Mouse (Mus musculus) heart, postnatal 0 days (tissue): Measurements from ENCODE around the gene Entpd2. TPM values are rescaled to one million over a fixed set of nuclear protein-coding genes. Genes with fewer than 3 reads are reported as not detected.

Experiments
- ATAC-seq: fragments of 200-750 bp; cut with Nextera tagmentation; 2 replicates; pipeline ENCODE4 v1.8.0; 2017; ENCODE audit warnings: low read depth, moderate number of reproducible peaks, moderate library complexity; ENCODE audit not compliant: insufficient read depth
- DNase-seq: peaks from one replicate; pipeline ENCODE4 v3.0.0-alpha.2; 2016; ENCODE audit warnings: low spot score
- H3K27ac ChIP-seq: fragments of 300-500 bp; sonication (generic); 2 replicates; pipeline ENCODE4 v1.5.1; 2014; ENCODE audit warnings: low read depth, mild to moderate bottlenecking
- H3K27me3 ChIP-seq: fragments of 300-500 bp; sonication (generic); 2 replicates; pipeline ENCODE4 v1.6.1; 2014; ENCODE audit warnings: low read length, mixed read lengths; ENCODE audit not compliant: control insufficient read depth, insufficient read depth
- H3K36me3 ChIP-seq: fragments of 300-500 bp; sonication (generic); replicated peaks from 2 replicates; pipeline ENCODE4 v1.6.1; 2014; ENCODE audit warnings: low read length, mixed read lengths; ENCODE audit not compliant: control insufficient read depth, insufficient read depth
- H3K4me1 ChIP-seq: fragments of 300-500 bp; sonication (generic); 2 replicates; pipeline ENCODE4 v1.6.1; 2014; ENCODE audit warnings: antibody characterized with exemption; ENCODE audit not compliant: control insufficient read depth, insufficient read depth
- H3K4me2 ChIP-seq: fragments of 300-500 bp; sonication (generic); 2 replicates; pipeline ENCODE4 v1.6.1; 2014; ENCODE audit warnings: low read depth, mild to moderate bottlenecking, low read length, moderate library complexity
- H3K4me3 ChIP-seq: fragments of 300-500 bp; sonication (generic); 2 replicates; pipeline ENCODE4 v1.5.1; 2014; ENCODE audit warnings: low read depth, low read length
- H3K9ac ChIP-seq: fragments of 300-500 bp; sonication (generic); replicated peaks from 2 replicates; pipeline ENCODE4 v1.6.1; 2014; ENCODE audit warnings: low read depth, low read length, mixed read lengths
- H3K9me3 ChIP-seq: fragments of 300-500 bp; sonication (generic); replicated peaks from 2 replicates; pipeline ENCODE4 v1.6.1; 2016; ENCODE audit warnings: low read length; ENCODE audit not compliant: control insufficient read depth
- CTCF ChIP-seq: IDR thresholded peaks from 2 replicates; pipeline ENCODE4 v1.5.1; 2016; ENCODE audit warnings: antibody characterized with exemption, control low read depth, low read depth
- EP300 ChIP-seq: IDR thresholded peaks from 2 replicates; pipeline ENCODE4 v1.6.1; 2016; ENCODE audit warnings: antibody characterized with exemption, low read depth
- WGBS: fragments of 180-500 bp; shearing (Covaris S2); extraction: QIAGEN DNeasy Blood & Tissue Kit; methylation state at CpG from one replicate; pipeline ENCODE4 v1.1.7; 2014; 5-methylcytosine and 5-hydroxymethylcytosine counted together
- polyA plus RNA-seq: library from polyadenylated mRNA; unstranded; fragments of >200 nt; fragmentation: Nextera tagmentation; extraction: Ambion mirVana; gene quantifications from 2 replicates; pipeline ENCODE4 v1.2.1, GENCODE M21; 2015
- total RNA-seq: library from RNA; depleted of rRNA; stranded (reverse); fragments of >200 nt; gene quantifications from 2 replicates; pipeline ENCODE4 v1.2.3, GENCODE M21; 2014; ENCODE audit warnings: low replicate concordance

Gene Entpd2
- total and polyA plus RNA-seq, 2 experiments from 2014 or later = 3.5 to 7.9 TPM

DNA sequence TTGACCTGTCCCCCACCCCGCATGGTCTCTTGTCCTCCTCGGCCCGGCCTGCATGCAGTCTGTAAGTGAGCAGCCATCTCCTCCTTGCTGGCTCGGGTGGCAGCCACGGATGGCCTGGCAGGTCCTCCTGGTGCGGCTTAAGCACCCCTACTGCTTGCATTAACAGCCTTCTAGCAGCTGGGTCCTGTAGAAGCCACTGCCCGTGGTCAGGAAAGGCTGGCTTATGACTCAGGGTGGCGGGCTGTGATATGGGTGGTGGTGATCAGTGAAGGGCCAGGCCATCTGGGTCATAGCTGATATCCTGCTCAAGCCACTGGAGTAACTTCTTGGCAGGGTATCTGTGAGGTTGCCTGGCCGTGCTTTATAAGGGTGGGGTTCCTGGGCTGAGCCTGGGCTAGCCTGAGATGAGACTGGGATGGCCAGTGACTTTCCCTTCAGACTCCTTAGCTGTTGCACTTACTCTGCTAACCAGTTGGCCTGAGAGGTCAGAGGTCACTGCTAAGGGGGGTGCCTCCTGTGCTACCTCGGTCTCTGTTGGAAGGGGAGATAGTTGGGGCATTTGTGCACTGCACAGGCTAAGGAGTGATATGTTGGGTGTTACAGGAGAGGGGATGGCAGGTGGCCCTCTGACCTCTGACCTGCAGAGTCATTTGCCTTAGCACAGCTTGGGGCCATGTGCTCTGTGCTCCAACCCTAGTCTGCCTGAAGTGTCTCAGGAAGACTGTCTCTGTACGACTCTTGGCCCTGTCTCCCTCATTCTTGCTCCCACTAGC, 36.8 kb downstream of the Entpd2 start:
- TF ChIP-seq CTCF (no peak), EP300 (no peak)
- 73% methylated on average over 11 of the region's 11 CpGs for WGBS
- H3K27ac ChIP-seq = no peak overlapping the region
- H3K4me2 ChIP-seq = no peak overlapping the region
- DNase-seq (no peak), ATAC-seq (no peak)
- peaks cover 7% of the 10 kb centered on the region; the same call in 1 of the 2 replicates for H3K36me3 ChIP-seq
- H3K27me3 ChIP-seq = no peaks in the 10 kb centered on the region
- no peak overlapping the region for H3K4me3 ChIP-seq
- H3K9me3 ChIP-seq = no peaks in the 10 kb centered on the region
- no peak overlapping the region for H3K9ac ChIP-seq
- peaks cover 4% of the 10 kb centered on the region; the same call in 1 of the 2 replicates for H3K4me1 ChIP-seq

GRCm38 (mm10) chr2:25433101-25433500, 37.4 kb downstream of the Entpd2 start:
- Histone ChIP-seq H3K4me2 (no peak overlapping the region), H3K4me3 (no peak overlapping the region), H3K9ac (no peak overlapping the region), H3K27me3 (no peaks in the 10 kb centered on the region), H3K4me1 (peaks cover 4% of the 10 kb centered on the region; the same call in 1 of the 2 replicates), H3K9me3 (no peaks in the 10 kb centered on the region), H3K27ac (no peak overlapping the region), H3K36me3 (peaks cover 12% of the 10 kb centered on the region; the same call in 1 of the 2 replicates)
- ATAC-seq (no peak), DNase-seq (no peak)
- TF ChIP-seq CTCF = no peak
- no peak for TF ChIP-seq EP300
- WGBS = 83% methylated on average over 17 of the region's 17 CpGs

GRCm38 (mm10) chr2:25434292-25434691, 38.6 kb downstream of the Entpd2 start:
- Histone ChIP-seq H3K9ac (no peak overlapping the region), H3K4me3 (no peak overlapping the region), H3K27me3 (no peaks in the 10 kb centered on the region), H3K9me3 (no peaks in the 10 kb centered on the region), H3K4me1 (no peaks in the 10 kb centered on the region; the same call in 1 of the 2 replicates), H3K36me3 (peaks cover 22% of the 10 kb centered on the region), H3K4me2 (no peak overlapping the region), H3K27ac (no peak overlapping the region)
- no peak for ATAC-seq
- TF ChIP-seq CTCF (no peak), EP300 (no peak)
- WGBS = 88% methylated on average over 7 of the region's 8 CpGs
- no peak for DNase-seq

GRCm38 (mm10) chr2:25436286-25436820, 40.7 kb downstream of the Entpd2 start:
- H3K9me3 ChIP-seq = no peaks in the 10 kb centered on the region
- no peak overlapping the region for H3K9ac ChIP-seq
- H3K36me3 ChIP-seq = peaks cover 24% of the 10 kb centered on the region
- ATAC-seq (no peak), DNase-seq (no peak)
- no peaks in the 10 kb centered on the region for H3K4me1 ChIP-seq
- H3K4me2 ChIP-seq = no peak overlapping the region
- H3K4me3 ChIP-seq = no peak overlapping the region
- WGBS = 92% methylated on average over 10 of the region's 10 CpGs
- TF ChIP-seq EP300 (no peak), CTCF (no peak)
- H3K27me3 ChIP-seq = no peaks in the 10 kb centered on the region
- H3K27ac ChIP-seq = no peak overlapping the region

DNA sequence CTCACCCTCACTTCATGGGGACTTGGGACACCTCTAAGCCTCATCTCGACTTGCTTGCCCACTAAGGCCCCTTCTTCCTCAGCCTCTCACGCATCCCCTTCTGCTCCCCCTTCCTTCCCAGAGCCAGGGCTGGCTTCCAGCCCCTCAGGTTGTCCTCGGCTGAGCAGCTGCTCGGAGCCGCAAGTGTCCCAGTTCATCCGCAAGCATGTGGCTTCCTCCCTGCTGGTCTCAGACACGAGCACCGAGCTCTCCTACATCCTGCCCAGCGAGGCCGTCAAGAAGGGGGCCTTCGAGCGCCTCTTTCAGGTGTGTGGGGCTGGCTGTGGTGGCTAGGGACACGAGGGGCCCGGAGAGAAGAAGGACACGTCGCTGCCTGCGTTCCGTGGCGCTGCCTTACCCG, 45.4 kb downstream of the Entpd2 start:
- peaks cover 51% of the 10 kb centered on the region for H3K36me3 ChIP-seq
- 80% methylated on average over 20 of the region's 20 CpGs for WGBS
- ATAC-seq = no peak

More for the DNA sequence above, 45.4 kb downstream of the Entpd2 start:
- Histone ChIP-seq H3K9me3 (no peaks in the 10 kb centered on the region), H3K27ac (no peak overlapping the region), H3K4me3 (no peak overlapping the region), H3K9ac (no peak overlapping the region), H3K4me1 (no peaks in the 10 kb centered on the region), H3K4me2 (no peak overlapping the region), H3K27me3 (no peaks in the 10 kb centered on the region)
- no peak for DNase-seq
- TF ChIP-seq EP300 (no peak), CTCF (no peak)
